Mouse (Mus musculus): ENCODE measurements around the gene Bnc2. TPM values are rescaled to one million over a fixed set of nuclear protein-coding genes. Genes with fewer than 3 reads are reported as not detected.
A peak's percentile ranks its signal among the peaks of the same experiment; 100 is the strongest.

Gene Bnc2
- total and polyA plus RNA-seq, 2 experiments from 2014 or later: 6.4 to 15.5 TPM

DNA sequence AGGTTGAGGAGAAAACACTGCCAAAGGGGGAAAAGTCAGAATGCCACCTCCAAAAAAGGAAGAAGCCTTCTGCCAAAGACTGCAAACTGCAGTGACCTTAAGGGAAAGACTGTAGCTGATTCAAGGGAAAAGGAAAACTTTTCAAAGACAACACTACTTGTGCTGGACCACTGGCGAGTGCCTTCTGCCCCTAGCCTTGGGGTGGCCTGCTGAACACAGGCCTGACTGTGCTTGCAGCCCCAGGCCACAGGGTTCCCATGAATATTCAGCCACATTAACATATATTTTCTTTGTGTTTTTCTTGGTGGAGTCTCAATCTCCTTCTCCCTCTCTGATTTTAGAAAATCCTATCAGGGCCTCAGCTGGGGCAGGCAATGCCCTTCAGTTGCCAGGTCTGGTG lies 317.7 kb downstream of the Bnc2 start:
- Histone ChIP-seq H3K4me1 (ENCODE audit: insufficient read depth, low read length) (peaks cover 4% of the 10 kb centered on the region; the same call in 1 of the 2 replicates), H3K27ac (no peak overlapping the region), H3K27me3 (ENCODE audit: insufficient read depth, low read length) (no peaks in the 10 kb centered on the region), H3K9ac (replicated peaks; ENCODE audit: low read length) (no peak overlapping the region), H3K4me2 (ENCODE audit: low read depth, low read length) (no peak overlapping the region), H3K9me3 (ENCODE audit: low read length) (no peaks in the 10 kb centered on the region), H3K36me3 (ENCODE audit: insufficient read depth, low read length) (no peaks in the 10 kb centered on the region), H3K4me3 (ENCODE audit: low read length) (no peak overlapping the region)
- no peak for TF ChIP-seq CTCF (IDR thresholded peaks at IDR 0.05; ENCODE audit: low read depth)
- ATAC-seq (no peak), DNase-seq (ENCODE audit: low spot score) (no peak)
- 48% methylated on average over 1 of the region's 1 CpGs for WGBS

DNA sequence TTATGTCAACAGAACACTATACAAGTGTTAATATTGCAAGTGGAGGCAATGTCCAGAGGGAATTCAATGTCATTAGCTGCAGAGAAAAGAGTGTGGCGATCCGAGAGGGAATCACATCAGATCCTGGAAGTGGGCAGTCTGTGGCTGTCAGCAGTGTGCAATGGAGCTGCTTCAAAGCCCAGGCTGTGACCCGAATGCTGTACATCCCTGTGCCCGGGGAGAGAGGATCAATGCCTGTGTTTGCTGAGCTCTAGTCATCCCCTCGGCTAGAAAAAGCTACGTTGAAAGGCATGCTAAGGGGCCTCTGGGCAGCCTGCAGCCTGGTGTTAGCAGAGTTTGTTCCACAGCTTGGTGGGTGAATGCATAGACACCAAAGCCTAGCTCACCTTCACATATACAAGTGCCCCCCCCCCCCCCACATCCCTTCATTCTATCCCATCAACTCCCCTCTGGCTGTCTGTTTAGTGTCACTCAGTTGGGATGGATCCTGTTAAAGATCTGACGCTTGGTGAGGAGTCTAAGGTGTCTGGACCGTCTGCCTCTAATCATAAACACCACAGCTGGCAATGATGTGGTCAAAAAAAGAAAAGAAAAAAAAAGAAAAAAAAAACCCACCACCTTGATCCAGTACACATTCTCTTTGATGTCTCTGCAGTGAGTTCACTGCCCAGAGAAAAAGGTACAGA lies 318.5 kb downstream of the Bnc2 start:
- ATAC-seq (no peak), DNase-seq (ENCODE audit: low spot score) (peak; percentile 25)
- Histone ChIP-seq H3K4me3 (ENCODE audit: low read length) (no peak overlapping the region), H3K4me1 (ENCODE audit: insufficient read depth, low read length) (peaks cover 4% of the 10 kb centered on the region; the same call in 1 of the 2 replicates), H3K9ac (replicated peaks; ENCODE audit: low read length) (no peak overlapping the region), H3K27me3 (ENCODE audit: insufficient read depth, low read length) (no peaks in the 10 kb centered on the region), H3K9me3 (ENCODE audit: low read length) (no peaks in the 10 kb centered on the region), H3K36me3 (ENCODE audit: insufficient read depth, low read length) (no peaks in the 10 kb centered on the region), H3K4me2 (ENCODE audit: low read depth, low read length) (no peak overlapping the region), H3K27ac (no peak overlapping the region)
- no peak for TF ChIP-seq CTCF (IDR thresholded peaks at IDR 0.05; ENCODE audit: low read depth)
- 21% methylated on average over 8 of the region's 8 CpGs for WGBS

GRCm38 (mm10) chr4:84352656-84353055 lies 322.4 kb downstream of the Bnc2 start:
- no peak for DNase-seq (ENCODE audit: low spot score)
- ATAC-seq: no peak
- Histone ChIP-seq H3K9me3 (ENCODE audit: low read length) (no peaks in the 10 kb centered on the region), H3K36me3 (ENCODE audit: insufficient read depth, low read length) (no peaks in the 10 kb centered on the region), H3K4me3 (ENCODE audit: low read length) (no peak overlapping the region), H3K27ac (no peak overlapping the region), H3K9ac (replicated peaks; ENCODE audit: low read length) (no peak overlapping the region), H3K4me2 (ENCODE audit: low read depth, low read length) (no peak overlapping the region), H3K27me3 (ENCODE audit: insufficient read depth, low read length) (no peaks in the 10 kb centered on the region), H3K4me1 (ENCODE audit: insufficient read depth, low read length) (peaks cover 4% of the 10 kb centered on the region; the same call in 1 of the 2 replicates)
- 54% methylated on average over 2 of the region's 2 CpGs for WGBS
- TF ChIP-seq CTCF (IDR thresholded peaks at IDR 0.05; ENCODE audit: low read depth): no peak

- Histone ChIP-seq H3K9me3 (ENCODE audit: low read length) (no peaks in the 10 kb centered on the region), H3K4me3 (ENCODE audit: low read length) (no peak overlapping the region), H3K36me3 (ENCODE audit: insufficient read depth, low read length) (no peaks in the 10 kb centered on the region), H3K27me3 (ENCODE audit: insufficient read depth, low read length) (no peaks in the 10 kb centered on the region), H3K4me1 (ENCODE audit: insufficient read depth, low read length) (no peaks in the 10 kb centered on the region), H3K27ac (no peak overlapping the region), H3K9ac (replicated peaks; ENCODE audit: low read length) (no peak overlapping the region), H3K4me2 (ENCODE audit: low read depth, low read length) (no peak overlapping the region)
- ATAC-seq (no peak), DNase-seq (ENCODE audit: low spot score) (no peak)
- 66% methylated on average over 5 of the region's 5 CpGs for WGBS
- no peak for TF ChIP-seq CTCF (IDR thresholded peaks at IDR 0.05; ENCODE audit: low read depth)
Measured at GRCm38 (mm10) chr4:84349536-84349935, 325.5 kb downstream of the Bnc2 start.

- DNase-seq (ENCODE audit: low spot score): peak; percentile 32
- H3K27me3 ChIP-seq (ENCODE audit: insufficient read depth, low read length): no peaks in the 10 kb centered on the region
- TF ChIP-seq CTCF (IDR thresholded peaks at IDR 0.05; ENCODE audit: low read depth): no peak
- no peak overlapping the region for H3K9ac ChIP-seq (replicated peaks; ENCODE audit: low read length)
- no peak overlapping the region for H3K27ac ChIP-seq
- H3K4me1 ChIP-seq (ENCODE audit: insufficient read depth, low read length): no peaks in the 10 kb centered on the region
- H3K9me3 ChIP-seq (ENCODE audit: low read length): no peaks in the 10 kb centered on the region
- H3K36me3 ChIP-seq (ENCODE audit: insufficient read depth, low read length): no peaks in the 10 kb centered on the region
- 42% methylated on average over 4 of the region's 4 CpGs for WGBS
- H3K4me3 ChIP-seq (ENCODE audit: low read length): no peak overlapping the region
- H3K4me2 ChIP-seq (ENCODE audit: low read depth, low read length): no peak overlapping the region
- peak; percentile 27; the same call in 1 of the 2 replicates for ATAC-seq
Measured at GRCm38 (mm10) chr4:84339172-84339571, 335.9 kb downstream of the Bnc2 start.

- no peak overlapping the region for H3K27ac ChIP-seq
- ATAC-seq: no peak
- H3K36me3 ChIP-seq (ENCODE audit: insufficient read depth, low read length): no peaks in the 10 kb centered on the region
- H3K4me1 ChIP-seq (ENCODE audit: insufficient read depth, low read length): no peaks in the 10 kb centered on the region
- no peak overlapping the region for H3K9ac ChIP-seq (replicated peaks; ENCODE audit: low read length)
- no peaks in the 10 kb centered on the region for H3K9me3 ChIP-seq (ENCODE audit: low read length)
- DNase-seq (ENCODE audit: low spot score): no peak
- no peaks in the 10 kb centered on the region for H3K27me3 ChIP-seq (ENCODE audit: insufficient read depth, low read length)
- H3K4me2 ChIP-seq (ENCODE audit: low read depth, low read length): no peak overlapping the region
- 42% methylated on average over 9 of the region's 9 CpGs for WGBS
- no peak overlapping the region for H3K4me3 ChIP-seq (ENCODE audit: low read length)
- no peak for TF ChIP-seq CTCF (IDR thresholded peaks at IDR 0.05; ENCODE audit: low read depth)
Measured at GRCm38 (mm10) chr4:84331995-84332394, 343.1 kb downstream of the Bnc2 start.

DNA sequence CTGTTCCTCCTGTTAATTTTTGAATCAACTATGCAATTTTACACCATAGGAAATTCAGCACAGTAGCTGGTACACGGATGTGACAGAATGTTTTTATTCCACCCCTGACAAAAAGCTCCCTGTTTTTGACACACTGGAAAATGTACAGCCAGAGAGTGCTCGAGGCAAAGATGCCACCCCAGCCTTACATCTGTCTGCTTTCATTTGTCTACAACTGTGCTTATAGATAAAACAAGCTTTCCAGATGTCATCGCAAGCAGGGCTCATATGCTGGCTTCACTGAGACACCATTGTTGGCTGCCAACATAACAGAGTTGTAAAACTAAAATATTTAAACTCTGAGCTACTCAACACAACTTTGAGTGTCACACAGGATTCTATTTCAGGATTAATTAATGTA lies 343.6 kb downstream of the Bnc2 start:
- Histone ChIP-seq H3K4me1 (ENCODE audit: insufficient read depth, low read length) (no peaks in the 10 kb centered on the region), H3K4me2 (ENCODE audit: low read depth, low read length) (no peak overlapping the region), H3K9ac (replicated peaks; ENCODE audit: low read length) (no peak overlapping the region), H3K9me3 (ENCODE audit: low read length) (no peaks in the 10 kb centered on the region), H3K27me3 (ENCODE audit: insufficient read depth, low read length) (no peaks in the 10 kb centered on the region), H3K4me3 (ENCODE audit: low read length) (no peak overlapping the region), H3K36me3 (ENCODE audit: insufficient read depth, low read length) (no peaks in the 10 kb centered on the region), H3K27ac (no peak overlapping the region)
- ATAC-seq: no peak
- no peak for TF ChIP-seq CTCF (IDR thresholded peaks at IDR 0.05; ENCODE audit: low read depth)
- 52% methylated on average over 3 of the region's 3 CpGs for WGBS
- DNase-seq (ENCODE audit: low spot score): no peak

All from hindbrain, postnatal 0 days (tissue).